Mouse (Mus musculus): Measurements from ENCODE around the gene Rtkn.
A peak's percentile ranks its signal among the peaks of the same experiment; 100 is the strongest.

Rtkn gene

GRCm38 (mm10) chr6:83172240-83172920 lies 37.1 kb downstream of the Rtkn start:
- DNase-seq (ENCODE audit: extremely low spot score), result no peak

GRCm38 (mm10) chr6:83175996-83176395 lies 40.7 kb downstream of the Rtkn start:
- no peak for DNase-seq (ENCODE audit: extremely low spot score)

- peak; percentile 32 for DNase-seq (ENCODE audit: extremely low spot score)
Observed at GRCm38 (mm10) chr6:83179390-83180117, 44.3 kb downstream of the Rtkn start.

- DNase-seq (ENCODE audit: extremely low spot score), result no peak
Observed at GRCm38 (mm10) chr6:83180605-83181004, 45.3 kb downstream of the Rtkn start.

GRCm38 (mm10) chr6:83184858-83185435 lies 49.7 kb downstream of the Rtkn start:
- peak; percentile 13 for DNase-seq (ENCODE audit: extremely low spot score)

GRCm38 (mm10) chr6:83185895-83186861 lies 50.9 kb downstream of the Rtkn start:
- peak; percentile 79 for DNase-seq (ENCODE audit: extremely low spot score)

GRCm38 (mm10) chr6:83186946-83187345 lies 51.7 kb downstream of the Rtkn start:
- no peak for DNase-seq (ENCODE audit: extremely low spot score)

GRCm38 (mm10) chr6:83193571-83193970 lies 58.3 kb downstream of the Rtkn start:
- no peak for DNase-seq (ENCODE audit: extremely low spot score)

- peak; percentile 31 for DNase-seq (ENCODE audit: extremely low spot score)
Observed at GRCm38 (mm10) chr6:83197345-83198004, 62.2 kb downstream of the Rtkn start.
